Mouse (Mus musculus) heart, postnatal 0 days (tissue): ENCODE results near the gene 4933411K16Rik. TPM values are rescaled to one million over a fixed set of nuclear protein-coding genes. Genes with fewer than 3 reads are reported as not detected.

Experiments used
- ATAC-seq: fragments of 200-750 bp; cut with Nextera tagmentation; 2 replicates; pipeline ENCODE4 v1.8.0; 2017; ENCODE audit warnings: low read depth, moderate number of reproducible peaks, moderate library complexity; ENCODE audit not compliant: insufficient read depth
- DNase-seq: peaks from one replicate; pipeline ENCODE4 v3.0.0-alpha.2; 2016; ENCODE audit warnings: low spot score
- H3K27ac ChIP-seq: fragments of 300-500 bp; sonication (generic); 2 replicates; pipeline ENCODE4 v1.5.1; 2014; ENCODE audit warnings: low read depth, mild to moderate bottlenecking
- H3K27me3 ChIP-seq: fragments of 300-500 bp; sonication (generic); 2 replicates; pipeline ENCODE4 v1.6.1; 2014; ENCODE audit warnings: low read length, mixed read lengths; ENCODE audit not compliant: control insufficient read depth, insufficient read depth
- H3K36me3 ChIP-seq: fragments of 300-500 bp; sonication (generic); replicated peaks from 2 replicates; pipeline ENCODE4 v1.6.1; 2014; ENCODE audit warnings: low read length, mixed read lengths; ENCODE audit not compliant: control insufficient read depth, insufficient read depth
- H3K4me1 ChIP-seq: fragments of 300-500 bp; sonication (generic); 2 replicates; pipeline ENCODE4 v1.6.1; 2014; ENCODE audit warnings: antibody characterized with exemption; ENCODE audit not compliant: control insufficient read depth, insufficient read depth
- H3K4me2 ChIP-seq: fragments of 300-500 bp; sonication (generic); 2 replicates; pipeline ENCODE4 v1.6.1; 2014; ENCODE audit warnings: low read depth, mild to moderate bottlenecking, low read length, moderate library complexity
- H3K4me3 ChIP-seq: fragments of 300-500 bp; sonication (generic); 2 replicates; pipeline ENCODE4 v1.5.1; 2014; ENCODE audit warnings: low read depth, low read length
- H3K9ac ChIP-seq: fragments of 300-500 bp; sonication (generic); replicated peaks from 2 replicates; pipeline ENCODE4 v1.6.1; 2014; ENCODE audit warnings: low read depth, low read length, mixed read lengths
- H3K9me3 ChIP-seq: fragments of 300-500 bp; sonication (generic); replicated peaks from 2 replicates; pipeline ENCODE4 v1.6.1; 2016; ENCODE audit warnings: low read length; ENCODE audit not compliant: control insufficient read depth
- CTCF ChIP-seq: IDR thresholded peaks from 2 replicates; pipeline ENCODE4 v1.5.1; 2016; ENCODE audit warnings: antibody characterized with exemption, control low read depth, low read depth
- EP300 ChIP-seq: IDR thresholded peaks from 2 replicates; pipeline ENCODE4 v1.6.1; 2016; ENCODE audit warnings: antibody characterized with exemption, low read depth
- WGBS: fragments of 180-500 bp; shearing (Covaris S2); extraction: QIAGEN DNeasy Blood & Tissue Kit; methylation state at CpG from one replicate; pipeline ENCODE4 v1.1.7; 2014; 5-methylcytosine and 5-hydroxymethylcytosine counted together
- polyA plus RNA-seq: library from polyadenylated mRNA; unstranded; fragments of >200 nt; fragmentation: Nextera tagmentation; extraction: Ambion mirVana; gene quantifications from 2 replicates; pipeline ENCODE4 v1.2.1, GENCODE M21; 2015
- total RNA-seq: library from RNA; depleted of rRNA; stranded (reverse); fragments of >200 nt; gene quantifications from 2 replicates; pipeline ENCODE4 v1.2.3, GENCODE M21; 2014; ENCODE audit warnings: low replicate concordance

Gene 4933411K16Rik
- total and polyA plus RNA-seq, 2 experiments from 2014 or later = not detected

GRCm38 (mm10) chr19:42036357-42036756 lies 15.7 kb upstream of the 4933411K16Rik start:
- no peaks in the 10 kb centered on the region for H3K4me1 ChIP-seq
- H3K27ac ChIP-seq = no peak overlapping the region
- no peak for DNase-seq
- no peak overlapping the region for H3K4me3 ChIP-seq
- H3K9me3 ChIP-seq = no peaks in the 10 kb centered on the region
- no peak for ATAC-seq
- TF ChIP-seq CTCF (no peak), EP300 (no peak)
- H3K27me3 ChIP-seq = 0 out of 2 replicates have a peak, but pooled peaks cover 2% of the 10 kb centered on the region
- H3K9ac ChIP-seq = no peak overlapping the region
- H3K4me2 ChIP-seq = no peak overlapping the region
- 46% methylated on average over 3 of the region's 3 CpGs for WGBS
- peaks cover 29% of the 10 kb centered on the region for H3K36me3 ChIP-seq

GRCm38 (mm10) chr19:42037167-42037702 lies 14.8 kb upstream of the 4933411K16Rik start:
- no peak for DNase-seq
- TF ChIP-seq EP300 = no peak

GRCm38 (mm10) chr19:42038310-42038709 lies 13.7 kb upstream of the 4933411K16Rik start:
- Histone ChIP-seq H3K4me2 (no peak overlapping the region), H3K9me3 (no peaks in the 10 kb centered on the region), H3K9ac (no peak overlapping the region), H3K4me1 (no peaks in the 10 kb centered on the region), H3K27ac (no peak overlapping the region), H3K27me3 (0 out of 2 replicates have a peak, but pooled peaks cover 2% of the 10 kb centered on the region), H3K4me3 (no peak overlapping the region), H3K36me3 (peaks cover 13% of the 10 kb centered on the region)
- DNase-seq (no peak), ATAC-seq (no peak)
- TF ChIP-seq CTCF = no peak
- no peak for TF ChIP-seq EP300
- 88% methylated on average over 12 of the region's 12 CpGs for WGBS

More at GRCm38 (mm10) chr19:42037167-42037702, 14.8 kb upstream of the 4933411K16Rik start:
- H3K4me3 ChIP-seq = no peak overlapping the region
- no peak overlapping the region for H3K9ac ChIP-seq
- H3K36me3 ChIP-seq = peaks cover 23% of the 10 kb centered on the region
- H3K27me3 ChIP-seq = 0 out of 2 replicates have a peak, but pooled peaks cover 2% of the 10 kb centered on the region
- no peak overlapping the region for H3K4me2 ChIP-seq
- no peaks in the 10 kb centered on the region for H3K9me3 ChIP-seq
- ATAC-seq = no peak
- 41% methylated on average over 11 of the region's 11 CpGs for WGBS
- no peaks in the 10 kb centered on the region for H3K4me1 ChIP-seq
- no peak overlapping the region for H3K27ac ChIP-seq

- 0 out of 2 replicates have a peak, but pooled peaks cover 2% of the 10 kb centered on the region for H3K27me3 ChIP-seq
- H3K4me2 ChIP-seq = no peak overlapping the region
- H3K9ac ChIP-seq = no peak overlapping the region
- no peaks in the 10 kb centered on the region for H3K36me3 ChIP-seq
- 91% methylated on average over 6 of the region's 6 CpGs for WGBS
- DNase-seq (no peak), ATAC-seq (no peak)
- H3K9me3 ChIP-seq = no peaks in the 10 kb centered on the region
- no peak overlapping the region for H3K4me3 ChIP-seq
- TF ChIP-seq CTCF (no peak), EP300 (no peak)
- peaks cover 7% of the 10 kb centered on the region; the same call in 1 of the 2 replicates for H3K4me1 ChIP-seq
- no peak overlapping the region for H3K27ac ChIP-seq
Measured at GRCm38 (mm10) chr19:42043988-42044387, 8.1 kb upstream of the 4933411K16Rik start.

- H3K9me3 ChIP-seq = no peaks in the 10 kb centered on the region
- 20% methylated on average over 23 of the region's 23 CpGs for WGBS
- H3K4me1 ChIP-seq = peaks cover 7% of the 10 kb centered on the region; the same call in 1 of the 2 replicates
- no peaks in the 10 kb centered on the region for H3K36me3 ChIP-seq
- peak; percentile 93 for ATAC-seq
- no peaks in the 10 kb centered on the region for H3K27me3 ChIP-seq
- H3K27ac ChIP-seq = no peak within 1 kb of the TSS
- peak within 1 kb of the TSS; percentile 63 for H3K4me2 ChIP-seq
- H3K9ac ChIP-seq = peak within 1 kb of the TSS; percentile 48; the same call in 1 of the 2 replicates
- peak within 1 kb of the TSS; percentile 44 for H3K4me3 ChIP-seq
- DNase-seq = peak; percentile 89
- peak; percentile 86 for TF ChIP-seq CTCF
- no peak for TF ChIP-seq EP300
Measured at GRCm38 (mm10) chr19:42045269-42046102, 6.6 kb upstream of the 4933411K16Rik start, which contains the start of gene Hoga1. Gene Hoga1, plus strand, starts transcription at chr19:42045610.
